ENCODE assay signal across 9 mouse cellular contexts in the genomic region with DNA sequence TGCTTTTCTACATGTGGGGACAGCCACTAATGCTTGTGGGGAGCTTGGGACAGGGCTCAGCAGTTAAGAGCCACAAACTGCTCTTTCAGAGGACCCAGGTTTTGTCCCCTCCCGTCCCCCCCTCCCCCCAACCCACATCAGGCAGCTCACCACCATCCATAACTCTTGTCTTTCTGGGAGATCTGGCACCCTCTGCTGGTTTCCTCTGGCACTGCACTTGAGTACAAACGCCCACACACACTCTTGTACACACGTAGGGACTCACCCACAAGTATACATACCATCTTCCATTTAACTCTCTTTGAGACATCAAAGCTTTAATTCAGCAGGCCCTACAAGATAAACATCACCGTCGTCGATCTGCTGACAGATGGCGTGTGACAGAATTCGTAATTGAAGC. TPM values are rescaled to one million over a fixed set of nuclear protein-coding genes. Genes with fewer than 3 reads are reported as not detected.
DNase-seq lines count a peak whose midpoint lies in the region; ATAC-seq lines count a peak whose summit lies in the region.
"Had no signal": no experiment of that assay in that cellular context is flagged by ENCODE, and none has a peak within 500 bp of the region (broad histone marks: within the 10 kb centered on the region; RNA-seq: fewer than 3 reads in every experiment).

No protein-coding gene starts in this region.

- no peaks in the 10 kb centered on the region for H3K4me1 ChIP-seq in embryonic facial prominence, embryonic 11.5 days (ENCODE audit: control insufficient read depth, insufficient read depth, low read length)
- H3K4me1 ChIP-seq: heart, embryonic 15.5 days had no signal

- H3K9ac ChIP-seq in embryonic facial prominence, embryonic 11.5 days (replicated peaks; ENCODE audit: low read length) = no peak overlapping the region
- H3K9ac ChIP-seq: heart, embryonic 15.5 days had no signal

- no peaks in the 10 kb centered on the region for H3K9me3 ChIP-seq in embryonic facial prominence, embryonic 11.5 days (replicated peaks; ENCODE audit: control insufficient read depth, low read length)
- H3K9me3 ChIP-seq: heart, embryonic 15.5 days had no signal

- no peak overlapping the region for H3K27ac ChIP-seq in embryonic facial prominence, embryonic 11.5 days (replicated peaks; ENCODE audit: low read depth, low read length)
- H3K27ac ChIP-seq: heart, embryonic 15.5 days had no signal

- H3K4me2 ChIP-seq in embryonic facial prominence, embryonic 11.5 days (ENCODE audit: low read depth, low read length) = no peak overlapping the region
- H3K4me2 ChIP-seq: heart, embryonic 15.5 days had no signal

- WGBS in embryonic facial prominence, embryonic 11.5 days = 47% methylated on average over 8 of the region's 8 CpGs

- peak; percentile 56 for DNase-seq in adrenal gland, postnatal 10 days
- DNase-seq in adrenal gland, adult 18-20 months (ENCODE audit: low spot score in 2 of 2) = no peak
- peak; percentile 65 for DNase-seq in right cerebral cortex, adult 18-20 months
- DNase-seq in right cerebral cortex, postnatal 36 days (ENCODE audit: low spot score in 2 of 2) = no peak
- DNase-seq in embryonic facial prominence, embryonic 11.5 days (ENCODE audit: low spot score) = peak; percentile 76
- peak; percentile 41 for DNase-seq in kidney, postnatal 14 days
- peak; percentile 24 to 59 for DNase-seq in lung, postnatal 4 days
- DNase-seq in thymus, postnatal 0 days (ENCODE audit: low spot score) = peak; percentile 69

- ATAC-seq in embryonic facial prominence, embryonic 11.5 days (replicated peaks; ENCODE audit: insufficient number of reproducible peaks, low FRiP score, low TSS enrichment, low read depth) = no peak; the same call in 1 of the 2 replicates

- no peaks in the 10 kb centered on the region for H3K27me3 ChIP-seq in embryonic facial prominence, embryonic 11.5 days (ENCODE audit: control insufficient read depth, insufficient read depth, low read length)
- H3K27me3 ChIP-seq: heart, embryonic 15.5 days had no signal

- no peak overlapping the region for H3K4me3 ChIP-seq in embryonic facial prominence, embryonic 11.5 days (ENCODE audit: low read depth, low read length)
- H3K4me3 ChIP-seq: heart, embryonic 15.5 days had no signal

- no peaks in the 10 kb centered on the region; the same call in none of the 2 replicates for H3K36me3 ChIP-seq in embryonic facial prominence, embryonic 11.5 days (replicated peaks; ENCODE audit: control insufficient read depth, insufficient read depth, low read depth, low read length)

RNA-seq across cellular contexts. Expression of a gene that starts 25.3 kb away (rescaled TPM):
- 10 to 100 TPM; 73.4 to 96.9 TPM for total RNA-seq in adrenal gland, postnatal 10 days (2021)
- total RNA-seq in adrenal gland, adult 18-20 months (2021) = 10 to 100 TPM; 37.3 to 43.4 TPM
- polyA plus RNA-seq in embryonic facial prominence, embryonic 11.5 days (2014; fragmentation: Nextera tagmentation; extraction: Ambion mirVana) = 88.1 and 91.0 TPM in 2 replicates
- polyA plus RNA-seq in thymus, postnatal 0 days (2015; fragmentation: Nextera tagmentation; extraction: Ambion mirVana) = 69.7 and 73.8 TPM in 2 replicates

Comparison
In these comparisons a context has a peak if more than half of its experiments do, and no peak if none do; other contexts are left out.
1. DNase-seq: peak in adrenal gland, postnatal 10 days (single experiment), right cerebral cortex, adult 18-20 months (single experiment), embryonic facial prominence, embryonic 11.5 days (single experiment), kidney, postnatal 14 days (single experiment), lung, postnatal 4 days (2 of 2) and thymus, postnatal 0 days (single experiment); none in adrenal gland, adult 18-20 months (0 of 2) and right cerebral cortex, postnatal 36 days (0 of 2).